Mouse (Mus musculus): ENCODE measurements at regions not wholly inside any gene's neighbourhood (a gene's known extent, or its start where the extent isn't known, plus 50 kb on each side); places are given as distances from the start of the nearest gene placed in this dataset.
A peak's percentile ranks its signal among the peaks of the same experiment; 100 is the strongest.

DNA sequence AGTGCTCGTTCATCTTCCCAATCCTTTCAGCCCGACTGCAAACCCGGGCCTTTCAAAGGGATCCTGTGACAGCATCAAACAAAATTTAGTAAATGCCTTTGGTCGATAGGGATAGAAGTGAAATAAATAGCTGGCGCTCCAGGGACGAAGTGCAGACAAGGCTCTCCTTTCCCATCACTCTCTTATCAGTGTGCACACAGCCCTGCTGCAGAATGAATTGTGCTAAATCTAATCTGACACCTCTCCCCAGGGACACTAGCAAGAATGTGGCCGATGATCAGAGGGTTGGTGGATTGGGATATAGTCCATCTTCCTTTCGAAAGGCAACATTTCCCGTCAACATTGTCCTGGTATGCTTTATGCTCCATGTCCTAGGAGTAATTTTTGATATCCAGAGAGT, 1372.9 kb upstream of the Tenm4 start:
- DNase-seq (ENCODE audit: low spot score in 2 of 2), result no peak

DNA sequence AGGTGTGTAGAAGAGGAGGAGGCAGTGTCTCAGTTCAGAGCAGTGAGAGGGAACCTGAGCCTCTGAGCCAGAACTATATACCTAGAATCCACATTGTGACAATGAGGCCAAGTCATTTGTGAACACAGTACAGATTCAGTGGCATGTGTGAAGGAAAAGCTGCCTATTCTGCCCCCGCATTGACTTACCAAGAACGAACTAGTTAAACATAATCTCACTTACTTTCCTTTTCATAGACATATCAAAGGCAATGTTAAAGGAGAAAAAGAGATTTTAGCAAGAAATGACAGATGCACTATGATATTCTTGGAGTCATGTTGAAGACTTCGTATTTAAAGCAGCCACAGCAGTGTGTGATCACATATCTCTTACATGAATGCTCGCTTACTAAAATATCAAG, 1329.8 kb upstream of the Tenm4 start:
- no peak for DNase-seq (ENCODE audit: low spot score in 2 of 2)

DNA sequence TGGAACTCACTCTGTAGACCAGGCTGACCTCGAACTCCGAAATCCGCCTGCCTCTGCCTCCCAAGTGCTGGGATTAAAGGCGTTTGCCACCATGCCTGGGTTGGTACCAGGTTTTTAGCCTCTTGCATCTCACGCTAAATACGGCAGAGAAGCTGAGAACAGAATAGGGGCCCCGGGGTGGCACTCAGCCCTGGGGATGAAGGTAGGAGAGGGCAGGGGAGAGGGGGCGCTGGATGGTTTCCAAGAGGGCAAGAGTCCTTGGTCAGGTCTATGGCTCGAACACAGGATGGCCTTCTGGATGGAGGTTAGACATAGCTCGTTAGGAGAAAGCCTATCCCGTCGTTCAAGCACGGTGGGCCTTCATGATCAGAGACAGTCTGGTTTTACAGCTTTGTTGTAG, 1319.7 kb upstream of the Tenm4 start:
- DNase-seq (ENCODE audit: low spot score in 2 of 2), result no peak

DNA sequence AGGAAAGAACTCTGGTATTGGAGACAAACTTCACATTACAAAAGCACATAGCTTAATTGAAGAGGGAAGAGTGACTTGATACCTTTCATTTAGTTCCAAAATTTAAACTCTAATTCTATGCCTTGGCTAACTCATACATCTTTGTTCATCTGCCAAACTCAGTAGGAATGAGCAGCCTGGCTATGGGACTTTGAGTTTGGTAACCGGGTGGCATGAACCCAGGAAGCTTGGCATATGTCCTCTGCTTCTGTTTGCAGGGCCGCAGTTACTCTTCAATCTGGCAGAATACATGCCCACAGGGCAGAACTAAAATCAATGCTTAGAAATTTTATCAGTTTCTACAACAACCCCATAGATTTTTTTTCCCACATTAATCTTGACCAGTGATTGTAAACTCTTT, 1314.4 kb upstream of the Tenm4 start:
- peak in 1 of 2 experiments; percentile 12 for DNase-seq (ENCODE audit: low spot score in 2 of 2)

DNA sequence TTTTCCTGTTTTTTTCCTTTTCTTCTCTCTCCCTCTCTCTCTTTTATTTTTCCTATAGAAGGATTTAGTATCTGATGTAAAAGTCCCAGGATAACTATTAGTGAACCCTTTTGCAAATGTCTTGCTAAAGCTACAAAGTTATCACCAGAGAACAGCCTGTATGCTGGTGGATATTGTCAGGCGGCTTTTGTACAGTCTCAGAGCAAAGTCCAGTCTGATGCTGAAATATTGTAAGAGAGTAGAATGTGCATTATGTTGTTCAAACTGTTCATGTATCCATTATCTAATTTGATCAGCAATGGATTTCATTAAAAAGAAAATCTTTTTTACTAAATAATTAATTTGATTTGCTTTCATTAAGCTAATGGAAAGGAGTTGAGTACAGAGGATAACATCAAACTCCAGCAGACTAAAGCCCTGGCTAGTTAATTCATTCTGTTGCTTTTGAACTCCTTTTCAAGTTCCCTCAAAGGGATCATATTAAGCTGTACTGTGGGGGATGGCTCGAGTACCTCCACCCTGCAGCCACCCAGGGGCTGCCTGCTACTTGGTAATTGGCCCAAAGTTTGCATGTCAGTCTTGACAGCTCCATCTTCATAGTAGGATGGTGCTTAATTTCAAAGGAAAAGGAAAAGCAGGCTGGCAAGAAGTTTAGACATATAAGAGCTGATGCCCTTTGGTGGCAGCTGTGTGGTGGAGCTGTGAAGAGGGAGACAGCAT, 1280.2 kb upstream of the Tenm4 start:
- DNase-seq (ENCODE audit: low spot score in 2 of 2), result no peak

DNA sequence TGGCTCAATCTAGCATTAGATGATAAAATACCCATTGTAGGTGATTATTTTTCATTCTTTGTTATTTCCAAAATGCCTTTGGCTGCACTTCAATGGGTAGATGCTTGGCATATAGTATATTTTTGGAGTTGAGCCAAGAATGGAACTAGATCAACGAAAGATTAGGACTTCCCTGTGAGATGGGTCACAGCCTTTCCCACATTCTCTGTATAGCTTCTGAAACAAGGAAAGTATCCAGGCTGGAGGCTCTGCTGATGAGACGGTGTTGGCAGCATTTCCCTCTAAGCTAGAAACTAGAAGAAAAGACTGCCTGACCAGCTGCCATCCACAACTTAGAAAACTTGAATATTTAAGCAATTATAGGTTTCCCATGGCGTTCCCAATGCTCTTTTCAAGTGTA, 1273.0 kb upstream of the Tenm4 start:
- DNase-seq (ENCODE audit: low spot score in 2 of 2), result no peak

DNA sequence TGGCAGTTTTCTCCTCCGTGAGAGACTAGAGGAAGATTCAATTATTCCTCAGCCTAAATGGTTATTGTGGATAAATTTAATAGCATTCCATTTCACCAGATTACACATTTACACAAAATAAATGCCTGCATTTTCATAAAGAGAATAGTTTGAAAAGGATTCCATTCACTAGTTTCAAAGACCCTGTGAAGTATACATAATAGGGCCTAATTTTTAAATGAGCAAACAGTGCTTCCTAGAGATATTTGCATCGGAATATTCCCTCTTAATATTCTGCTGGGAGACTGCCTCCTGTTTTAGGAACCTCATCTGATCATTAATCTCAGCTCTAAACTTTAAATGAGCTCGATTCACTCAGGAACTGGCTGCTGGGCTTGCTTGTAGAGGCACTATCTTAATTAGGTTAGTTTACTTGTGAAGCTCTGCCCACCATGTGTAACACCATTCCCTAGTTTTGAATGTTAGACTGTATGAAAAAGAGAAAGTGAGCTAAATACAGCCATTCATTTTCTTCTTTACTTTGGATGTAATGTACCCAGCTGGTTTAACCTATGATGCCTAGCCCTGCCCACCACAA, 1244.4 kb upstream of the Tenm4 start:
- DNase-seq (ENCODE audit: low spot score in 2 of 2), result no peak

DNA sequence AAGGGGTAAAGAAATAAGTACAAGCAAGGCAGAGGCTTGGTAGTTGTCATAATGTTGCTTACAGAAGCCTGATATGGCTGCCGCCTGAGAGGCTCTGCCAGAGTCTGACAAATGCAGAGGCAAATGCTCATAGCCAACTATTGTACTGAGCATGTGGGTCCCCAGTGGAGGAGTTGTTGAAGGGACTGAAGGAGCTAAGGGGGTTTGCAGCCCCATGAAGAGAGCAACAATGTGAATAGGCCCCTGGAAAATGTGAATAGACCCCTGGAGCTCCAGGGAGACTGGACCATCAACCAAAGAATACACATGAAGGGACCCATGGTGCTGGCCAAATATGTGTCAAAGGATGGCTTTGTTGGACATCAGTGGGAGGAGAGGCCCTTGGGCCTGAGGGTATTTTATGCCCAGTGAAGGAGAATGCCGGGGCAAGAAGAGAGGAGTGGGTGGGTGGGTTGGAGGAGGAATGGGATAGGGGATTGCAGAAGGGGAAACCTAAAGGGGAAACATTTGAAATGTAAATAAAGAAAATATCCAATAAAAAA, 1207.2 kb upstream of the Tenm4 start:
- DNase-seq (ENCODE audit: low spot score in 2 of 2), result no peak

DNA sequence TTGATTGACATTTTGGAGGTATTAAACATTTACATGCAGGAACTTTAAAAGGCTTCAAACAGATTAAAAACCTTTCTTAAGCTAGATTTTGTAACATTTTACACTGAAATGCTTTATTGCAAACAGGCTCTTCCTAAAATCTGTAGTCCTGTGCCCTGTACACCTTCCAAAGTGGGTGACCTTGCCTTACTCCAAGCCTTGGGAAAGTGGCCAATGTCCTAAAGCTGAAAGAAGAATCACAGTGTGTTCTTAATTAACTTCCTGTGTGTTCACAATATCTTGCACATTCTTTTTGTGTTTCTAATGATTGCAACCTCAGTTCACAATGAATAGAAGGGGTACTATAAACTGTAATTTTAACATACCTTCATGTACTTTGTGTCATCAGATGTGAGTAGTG, 1203.4 kb upstream of the Tenm4 start:
- DNase-seq (ENCODE audit: low spot score in 2 of 2), result no peak

DNA sequence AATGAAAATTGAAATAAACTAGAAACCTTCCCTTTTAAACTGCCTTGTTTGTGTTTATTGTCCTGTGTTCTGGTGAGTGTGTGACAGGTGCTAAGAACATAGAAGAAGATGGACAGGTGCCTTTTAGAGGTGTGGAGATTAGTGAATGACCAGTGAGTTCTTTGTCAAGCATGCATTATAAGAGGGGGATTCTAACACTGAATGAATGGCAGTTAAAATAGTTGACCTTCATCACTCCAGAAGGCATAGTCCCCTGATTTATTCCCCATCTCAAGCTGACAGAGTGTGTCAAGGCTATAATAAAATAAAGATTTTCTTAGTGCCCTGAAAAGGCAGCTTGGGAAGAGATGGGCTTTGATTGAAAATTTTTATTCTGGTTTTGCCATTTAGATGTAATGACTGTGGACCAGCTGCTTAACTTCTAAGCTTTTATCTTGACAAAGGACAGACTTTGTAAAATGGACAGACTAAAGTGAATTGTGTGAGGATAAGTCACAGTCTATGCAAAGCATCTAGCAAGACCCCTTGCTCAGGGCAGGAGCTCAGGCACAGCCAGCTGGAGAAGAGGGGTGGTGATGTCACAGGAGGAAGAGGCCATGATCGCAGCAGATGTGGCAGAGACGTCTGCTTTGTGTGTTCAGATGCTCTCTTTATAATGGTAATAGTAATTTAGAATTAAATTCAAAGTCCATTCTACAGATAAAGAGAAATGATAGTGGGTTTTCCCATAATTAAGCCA, 1195.8 kb upstream of the Tenm4 start:
- no peak for DNase-seq (ENCODE audit: low spot score in 2 of 2)

DNA sequence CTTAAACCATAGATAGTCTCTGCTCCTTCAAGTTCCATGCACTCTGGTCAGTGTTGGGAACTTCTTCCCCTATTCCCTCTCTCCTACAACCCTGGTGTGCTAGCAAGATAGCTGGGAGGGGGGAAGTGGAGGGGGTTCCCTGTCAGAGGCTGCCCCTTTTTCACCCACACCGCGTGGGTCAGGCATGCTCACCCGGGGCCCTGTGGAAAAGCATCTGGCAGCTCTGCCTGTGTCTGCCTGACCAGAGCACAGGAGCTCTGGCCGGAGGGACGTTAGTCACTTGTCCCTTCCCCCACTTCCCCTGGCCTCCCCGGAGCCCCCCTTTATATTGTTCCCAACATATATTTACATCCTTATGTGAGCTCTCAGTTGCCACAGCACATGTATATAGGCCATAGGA, 1174.8 kb upstream of the Tenm4 start:
- DNase-seq (ENCODE audit: low spot score in 2 of 2), result no peak

DNA sequence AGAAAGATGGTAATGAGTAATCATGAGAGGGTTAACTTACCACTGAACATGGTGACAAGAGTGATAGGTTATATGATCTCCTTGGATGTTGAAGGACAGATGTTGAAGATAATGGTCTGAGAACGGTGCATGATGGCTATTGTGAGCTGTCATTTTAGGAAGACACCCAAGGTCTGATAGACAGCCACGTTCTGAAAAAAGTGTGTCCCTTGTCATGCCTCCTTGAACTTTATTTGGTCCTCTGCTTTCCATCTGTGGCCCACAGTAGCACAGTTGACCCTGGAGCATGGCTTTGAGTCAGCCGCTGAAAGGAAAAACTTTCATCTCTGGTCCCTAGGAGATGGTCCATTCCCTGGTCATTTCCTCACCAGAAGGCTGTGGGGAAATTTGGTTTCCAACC, 1166.9 kb upstream of the Tenm4 start:
- no peak for DNase-seq (ENCODE audit: low spot score in 2 of 2)

DNA sequence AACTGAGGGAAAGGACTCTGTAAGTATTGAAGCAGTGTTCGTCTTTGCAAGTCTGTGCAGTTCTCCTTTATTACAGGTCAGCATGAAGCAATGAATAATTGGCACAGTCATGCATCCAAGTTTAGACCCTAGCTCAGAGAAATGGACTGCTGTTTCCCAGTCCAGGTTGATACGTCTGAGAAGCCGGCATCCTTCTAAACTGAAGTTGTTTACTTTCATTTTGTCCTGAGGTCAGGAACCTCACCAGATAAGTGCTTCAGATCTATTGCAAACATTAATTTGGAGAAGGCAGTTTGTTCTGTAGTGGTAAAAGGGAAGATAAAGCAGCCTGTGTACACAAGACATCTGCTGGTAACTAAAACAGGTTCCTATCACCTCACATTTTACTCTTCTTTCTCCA, 1165.6 kb upstream of the Tenm4 start:
- DNase-seq (ENCODE audit: low spot score in 2 of 2), result no peak

DNA sequence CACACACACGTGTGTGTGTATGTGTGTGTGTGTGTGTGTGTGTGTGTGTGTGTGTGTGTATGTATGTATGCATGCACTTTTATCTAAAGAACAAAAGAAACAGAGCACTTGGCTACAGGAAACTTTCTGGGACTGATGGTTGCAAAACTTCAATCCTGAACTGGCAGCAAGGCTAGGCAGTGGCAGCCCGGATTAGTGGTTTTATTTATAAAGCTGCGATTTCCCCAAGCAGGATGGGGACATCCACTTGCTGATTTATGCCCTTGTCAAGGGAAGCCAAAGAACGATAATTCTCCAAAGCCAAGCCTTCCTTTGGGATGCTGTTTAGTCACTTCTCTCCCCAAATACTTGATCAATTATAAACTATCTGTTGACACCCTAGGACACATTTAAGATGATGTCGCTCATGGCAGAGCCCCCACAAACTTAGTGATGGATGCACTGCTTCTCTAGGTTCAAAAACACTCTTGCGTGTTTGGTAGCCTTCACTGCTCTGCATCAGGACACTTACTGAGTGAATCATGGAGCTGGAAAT, 1162.1 kb upstream of the Tenm4 start:
- DNase-seq (ENCODE audit: low spot score in 2 of 2), result no peak

DNA sequence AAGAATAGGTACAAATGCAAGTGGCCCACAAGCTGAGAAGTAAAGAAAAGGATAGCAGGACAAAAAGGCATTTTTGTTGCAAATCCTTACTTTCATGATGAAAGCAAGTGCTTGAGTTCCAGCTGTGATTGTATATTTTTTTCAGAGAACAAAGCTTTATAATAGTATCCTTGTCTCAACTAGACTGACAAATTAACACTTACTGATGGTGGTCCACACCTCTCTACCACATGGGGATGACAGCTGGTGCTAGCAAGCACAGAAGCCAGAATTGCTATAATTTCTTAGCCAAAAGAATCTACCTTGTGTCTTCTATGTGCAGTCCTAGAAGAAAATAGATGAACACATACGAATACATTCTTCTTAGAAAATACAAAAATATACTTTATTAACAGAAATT, 1150.8 kb upstream of the Tenm4 start:
- no peak for DNase-seq (ENCODE audit: low spot score in 2 of 2)

DNA sequence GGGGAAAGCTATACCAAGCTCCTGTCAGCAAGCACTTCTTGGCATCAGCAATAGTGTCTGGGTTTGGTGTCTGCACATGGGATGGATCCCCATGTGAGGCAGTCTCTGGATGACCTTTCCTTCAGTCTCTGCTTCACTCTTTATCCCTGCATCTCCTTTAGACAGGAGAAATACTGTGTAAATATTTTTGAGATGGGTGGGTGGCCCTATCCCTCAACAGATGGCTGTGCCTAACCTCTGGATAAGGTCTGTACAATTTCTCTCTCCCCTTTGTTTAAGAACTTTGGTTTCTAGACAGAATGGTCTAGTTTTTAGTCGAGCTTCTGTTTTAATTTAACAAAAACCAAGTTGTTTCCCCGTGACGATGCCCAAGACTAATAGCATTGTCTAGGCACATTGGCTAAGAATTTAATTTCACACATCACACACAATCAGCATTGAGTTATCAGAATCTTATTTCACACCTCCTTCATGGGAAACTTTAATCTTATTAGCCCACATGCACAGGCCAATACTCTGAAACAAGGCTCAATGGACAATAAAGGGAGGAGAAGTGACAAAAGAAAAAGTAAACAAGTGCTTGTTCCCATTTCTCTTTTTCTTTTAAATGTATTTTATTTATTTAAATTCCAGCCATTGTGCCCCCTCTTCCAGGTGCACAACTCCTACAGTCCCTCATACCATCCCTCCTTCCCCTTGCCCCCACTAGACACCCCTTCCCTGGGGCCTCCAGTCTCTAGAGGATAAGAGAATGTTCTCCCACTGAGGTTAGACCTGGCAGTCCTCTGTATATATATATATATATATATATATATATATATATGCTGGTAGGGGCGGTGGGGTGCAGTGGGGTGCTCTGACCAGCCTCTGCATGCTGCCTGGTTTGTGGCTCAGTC, 1142.9 kb upstream of the Tenm4 start:
- no peak for DNase-seq (ENCODE audit: low spot score in 2 of 2)
